Mouse (Mus musculus): ENCODE data around the gene Tmem104. TPM values are rescaled to one million over a fixed set of nuclear protein-coding genes. Genes with fewer than 3 reads are reported as not detected.
A peak's percentile ranks its signal among the peaks of the same experiment; 100 is the strongest.

The Tmem104 gene
- total RNA-seq, 2 experiments from 2014 or later = 4.5 to 4.9 TPM

- intact Hi-C loops (cut with DNase I; ENCODE audit: low total_unique reads) = no loop called here
These were observed 102.6 kb downstream of the Tmem104 start for GRCm38 (mm10) chr11:115289885-115290284.

GRCm38 (mm10) chr11:115290314-115290713 lies 103.0 kb downstream of the Tmem104 start:
- intact Hi-C loops (cut with DNase I; ENCODE audit: low total_unique reads) = no loop called here
- DNase-seq = no peak

More at GRCm38 (mm10) chr11:115289885-115290284, 102.6 kb downstream of the Tmem104 start:
- DNase-seq = no peak

GRCm38 (mm10) chr11:115290919-115291318 lies 103.6 kb downstream of the Tmem104 start:
- intact Hi-C loops (cut with DNase I; ENCODE audit: low total_unique reads) = no loop called here
- DNase-seq = peak; percentile 67

GRCm38 (mm10) chr11:115291503-115291902 lies 104.2 kb downstream of the Tmem104 start:
- DNase-seq = no peak
- intact Hi-C loops (cut with DNase I; ENCODE audit: low total_unique reads) = no loop called here

- no peak for DNase-seq
- intact Hi-C loops (cut with DNase I; ENCODE audit: low total_unique reads) = no loop called here
These were observed 105.5 kb downstream of the Tmem104 start for GRCm38 (mm10) chr11:115292631-115293375.

- DNase-seq = no peak
- intact Hi-C loops (cut with DNase I; ENCODE audit: low total_unique reads) = no loop called here
These were observed 108.7 kb downstream of the Tmem104 start for GRCm38 (mm10) chr11:115295939-115296338.

Small RNAs within 50 kb of the gene (microRNA-seq; reads per million reads assigned to microRNA genes)
- gene Gm25837 = 0 reads per million in 2 experiments

Other genes starting within 250 kb of the Tmem104 start
- not detected for gene Cd300c, start 218.3 kb upstream of the Tmem104 start, total RNA-seq (2021)
- under 1 TPM; 0.24 to 0.37 TPM for gene Cd300ld, start 197.6 kb upstream of the Tmem104 start, total RNA-seq (2021)
- under 1 TPM; 0.64 to 0.84 TPM for gene Cd300c2, start 185.6 kb upstream of the Tmem104 start, total RNA-seq (2021)
- not detected for gene Cd300ld2, start 171.3 kb upstream of the Tmem104 start, total RNA-seq (2021)
- gene Cd300ld4, start 160.5 kb upstream of the Tmem104 start, total RNA-seq (2021) = 1 to 10 TPM in 1 of 2 experiments, not detected in 1; 1.1 TPM
- 1 to 10 TPM in 1 of 2 experiments, not detected in 1; 3.3 TPM for gene Cd300ld5, start 149.7 kb upstream of the Tmem104 start, total RNA-seq (2021)
- gene Cd300ld3, start 139.1 kb upstream of the Tmem104 start, total RNA-seq (2021) = 1 to 10 TPM in 1 of 2 experiments, not detected in 1; 3.1 TPM
- not detected for gene Cd300e, start 125.3 kb upstream of the Tmem104 start, total RNA-seq (2021)
- gene Rab37, start 96.1 kb upstream of the Tmem104 start, total RNA-seq (2021) = under 1 TPM; 0.62 TPM
- not detected for gene Cd300lf, start 53.5 kb upstream of the Tmem104 start, total RNA-seq (2021)
- 1 to 10 TPM; 4.9 to 5.9 TPM for gene Slc9a3r1, start 24.1 kb upstream of the Tmem104 start, total RNA-seq (2021)
- 10 to 100 TPM; 13.1 to 14.0 TPM for gene Nat9, start 372 bp downstream of the Tmem104 start, total RNA-seq (2021)
- not detected for gene Grin2c, start 79.8 kb downstream of the Tmem104 start, total RNA-seq (2021)
- gene Fdxr, start 89.6 kb downstream of the Tmem104 start, total RNA-seq (2021) = 1 to 10 TPM; 5.4 to 6.0 TPM
- 1 to 10 TPM; 1.6 to 1.7 TPM for gene Fads6, start 110.2 kb downstream of the Tmem104 start, total RNA-seq (2021)
- gene Otop2, start 119.7 kb downstream of the Tmem104 start, total RNA-seq (2021) = not detected
- under 1 TPM; 0.25 to 0.73 TPM for gene Ush1g, start 134.6 kb downstream of the Tmem104 start, total RNA-seq (2021)
- not detected for gene Otop3, start 147.2 kb downstream of the Tmem104 start, total RNA-seq (2021)
- gene Hid1, start 180.3 kb downstream of the Tmem104 start, total RNA-seq (2021) = 1 to 10 TPM; 2.9 to 4.3 TPM
- 1 to 10 TPM; 4.8 to 8.3 TPM for gene Cdr2l, start 194.4 kb downstream of the Tmem104 start, total RNA-seq (2021)
- 100 to 1,000 TPM; 103 to 107 TPM for gene Mrpl58, start 216.3 kb downstream of the Tmem104 start, total RNA-seq (2021)
- gene Atp5h, start 232.5 kb downstream of the Tmem104 start, total RNA-seq (2021) = 1,000 to 10,000 TPM; 1,042 to 1,140 TPM
- gene Kctd2, start 232.6 kb downstream of the Tmem104 start, total RNA-seq (2021) = 10 to 100 TPM; 12.8 to 15.5 TPM

All from gastrocnemius, postnatal 14 days (tissue).